Mouse (Mus musculus) erythroid progenitor cell, adult 5-6 weeks (primary cell): ENCODE data around the gene Akap6. TPM values are rescaled to one million over a fixed set of nuclear protein-coding genes. Genes with fewer than 3 reads are reported as not detected.

Experiments used
- total RNA-seq, 2 experiments: library from RNA; stranded (forward) in 1 of 2; stranded (reverse) in 1 of 2; fragments of 150-400 nt in 1 of 2; fragments of 186-747, 209-891 nt in 1 of 2; gene quantifications; 2 replicates each; pipeline versions ENCODE4 v1.2.3 to v1.2.4; 2015 to 2017; ENCODE audit warnings: low replicate concordance in 2 of 2

Akap6 gene
- total RNA-seq, 2 experiments from 2014 or later = not detected

Other genes with a start within 250 kb of the Akap6 start
- gene Arhgap5, start 195.4 kb upstream of the Akap6 start, total RNA-seq (2015; ENCODE audit: low replicate concordance) = 2.5 and 3.2 TPM in 2 replicates
- 3.3 and 4.1 TPM in 2 replicates for gene Arhgap5, start 195.4 kb upstream of the Akap6 start, total RNA-seq (2017; ENCODE audit: low replicate concordance)